Mouse (Mus musculus): ENCODE results near the gene Smarca1. TPM values are rescaled to one million over a fixed set of nuclear protein-coding genes. Genes with fewer than 3 reads are reported as not detected.

Smarca1 gene
- 1 to 10 TPM; 1.1 to 1.6 TPM for total RNA-seq (2021)

- intact Hi-C loops (cut with DNase I): no loop called here
- no peak for DNase-seq
Measured at GRCm38 (mm10) chrX:47892431-47893024, at the start of gene Smarca1. Gene Smarca1 (minus strand): TSS chrX:47892974.

GRCm38 (mm10) chrX:47937740-47938139, 45.0 kb upstream of the Smarca1 start:
- DNase-seq: no peak

GRCm38 (mm10) chrX:47936885-47937284, 44.1 kb upstream of the Smarca1 start:
- intact Hi-C loops (cut with DNase I): no loop called here
- no peak for DNase-seq

More at GRCm38 (mm10) chrX:47937740-47938139, 45.0 kb upstream of the Smarca1 start:
- intact Hi-C loops (cut with DNase I): no loop called here

GRCm38 (mm10) chrX:47934352-47934751, 41.6 kb upstream of the Smarca1 start:
- intact Hi-C loops (cut with DNase I): no loop called here
- DNase-seq: no peak

- intact Hi-C loops (cut with DNase I): no loop called here
Measured at GRCm38 (mm10) chrX:47930449-47930848, 37.7 kb upstream of the Smarca1 start.

GRCm38 (mm10) chrX:47927981-47928380, 35.2 kb upstream of the Smarca1 start:
- intact Hi-C loops (cut with DNase I): no loop called here

More at GRCm38 (mm10) chrX:47930449-47930848, 37.7 kb upstream of the Smarca1 start:
- no peak for DNase-seq

GRCm38 (mm10) chrX:47920541-47920940, 27.8 kb upstream of the Smarca1 start:
- intact Hi-C loops (cut with DNase I): no loop called here
- DNase-seq: no peak

More at GRCm38 (mm10) chrX:47927981-47928380, 35.2 kb upstream of the Smarca1 start:
- DNase-seq: no peak

- DNase-seq: no peak
- intact Hi-C loops (cut with DNase I): no loop called here
Measured at GRCm38 (mm10) chrX:47916831-47917230, 24.1 kb upstream of the Smarca1 start.

GRCm38 (mm10) chrX:47913543-47913938, 20.8 kb upstream of the Smarca1 start:
- no peak for DNase-seq
- intact Hi-C loops (cut with DNase I): no loop called here

- DNase-seq: peak in 1 of 2 experiments; percentile 22
- intact Hi-C loops (cut with DNase I): no loop called here
Measured at GRCm38 (mm10) chrX:47912904-47913542, 20.2 kb upstream of the Smarca1 start.

- intact Hi-C loops (cut with DNase I): no loop called here
- peak; percentile 72 to 83 for DNase-seq
Measured at GRCm38 (mm10) chrX:47912306-47912792, 19.6 kb upstream of the Smarca1 start, which contains the start of gene Ocrl. Gene Ocrl (plus strand): TSS chrX:47912387.

- DNase-seq: peak in 1 of 2 experiments; percentile 4
- intact Hi-C loops (cut with DNase I): no loop called here
Measured at GRCm38 (mm10) chrX:47891907-47892430, 805 bp downstream of the Smarca1 start.

- no peak for DNase-seq
Measured at GRCm38 (mm10) chrX:47891243-47891906, 1.4 kb downstream of the Smarca1 start.

GRCm38 (mm10) chrX:47887401-47887800, 5.4 kb downstream of the Smarca1 start:
- DNase-seq: no peak
- intact Hi-C loops (cut with DNase I): no loop called here

More at GRCm38 (mm10) chrX:47891243-47891906, 1.4 kb downstream of the Smarca1 start:
- intact Hi-C loops (cut with DNase I): no loop called here

- no peak for DNase-seq
- intact Hi-C loops (cut with DNase I): no loop called here
Measured at GRCm38 (mm10) chrX:47882813-47883212, 10.0 kb downstream of the Smarca1 start.

- DNase-seq: peak; percentile 14 to 28
- intact Hi-C loops (cut with DNase I): no loop called here
Measured at GRCm38 (mm10) chrX:47880052-47880451, 12.7 kb downstream of the Smarca1 start.

GRCm38 (mm10) chrX:47858544-47858943, 34.2 kb downstream of the Smarca1 start:
- intact Hi-C loops (cut with DNase I): no loop called here

GRCm38 (mm10) chrX:47835835-47836195, 57.0 kb downstream of the Smarca1 start:
- intact Hi-C loops (cut with DNase I): no loop called here
- DNase-seq: no peak

More at GRCm38 (mm10) chrX:47858544-47858943, 34.2 kb downstream of the Smarca1 start:
- DNase-seq: no peak

- intact Hi-C loops (cut with DNase I): no loop called here
- DNase-seq: no peak
Measured at GRCm38 (mm10) chrX:47835098-47835834, 57.5 kb downstream of the Smarca1 start.

GRCm38 (mm10) chrX:47833431-47833830, 59.3 kb downstream of the Smarca1 start:
- intact Hi-C loops (cut with DNase I): no loop called here

More at GRCm38 (mm10) chrX:47833431-47833830, 59.3 kb downstream of the Smarca1 start:
- no peak for DNase-seq
